ENCODE assay signal across 9 mouse cellular contexts in genomic region chr3:51417966-51418365, GRCm38 (mm10). TPM values are rescaled to one million over a fixed set of nuclear protein-coding genes. Genes with fewer than 3 reads are reported as not detected.
DNase-seq lines count a peak whose midpoint lies in the region; ATAC-seq and TF ChIP-seq lines count a peak whose summit lies in the region.
"Had no signal": no experiment of that assay in that cellular context is flagged by ENCODE, and none has a peak within 500 bp of the region (broad histone marks: within the 10 kb centered on the region; RNA-seq: fewer than 3 reads in every experiment).

No protein-coding gene starts in this region.

- no peak for DNase-seq in heart, postnatal 36 days
- no peak for DNase-seq in hindbrain, embryonic 10.5 days (ENCODE audit: low spot score)
- no peak for DNase-seq in midbrain, embryonic 10.5 days (ENCODE audit: low spot score)
- no peak for DNase-seq in adrenal gland, adult 8-10 months
- no peak for DNase-seq in ovary, postnatal 14 days (ENCODE audit: low spot score)
- no peak for DNase-seq in Muller cell, postnatal 12 days (ENCODE audit: inconsistent ontology term)

- no peak overlapping the region for H3K4me3 ChIP-seq in heart, embryonic 15.5 days
- H3K4me3 ChIP-seq in ES-Bruce4 (ENCODE audit: low read depth, low read length), result no peak overlapping the region
- peak overlapping the region; percentile 99 for H3K4me3 ChIP-seq in hindbrain, embryonic 10.5 days
- H3K4me3 ChIP-seq in midbrain, embryonic 10.5 days, result peak overlapping the region; percentile 94

- no peak overlapping the region for H3K27ac ChIP-seq in heart, embryonic 15.5 days
- no peak overlapping the region for H3K27ac ChIP-seq in ES-Bruce4 (ENCODE audit: insufficient read depth, low read length)
- no peak overlapping the region for H3K27ac ChIP-seq in hindbrain, embryonic 10.5 days
- no peak overlapping the region for H3K27ac ChIP-seq in midbrain, embryonic 10.5 days (replicated peaks)

- H3K9me3 ChIP-seq in heart, embryonic 15.5 days (replicated peaks), result no peaks in the 10 kb centered on the region
- H3K9me3 ChIP-seq in ES-Bruce4 (replicated peaks; ENCODE audit: control insufficient read depth, insufficient read depth, low read length, poor library complexity, severe bottlenecking), result no peaks in the 10 kb centered on the region
- H3K9me3 ChIP-seq in hindbrain, embryonic 10.5 days, result no peaks in the 10 kb centered on the region
- H3K9me3 ChIP-seq in midbrain, embryonic 10.5 days (replicated peaks), result no peaks in the 10 kb centered on the region

- intact Hi-C loops in heart, postnatal 36 days (cut with DNase I), result no loop called here

- H3K9ac ChIP-seq in heart, embryonic 15.5 days, result no peak overlapping the region
- peak overlapping the region; percentile 64 for H3K9ac ChIP-seq in ES-Bruce4 (ENCODE audit: low read depth, poor library complexity, severe bottlenecking)

- no peaks in the 10 kb centered on the region for H3K36me3 ChIP-seq in heart, embryonic 15.5 days
- H3K36me3 ChIP-seq in ES-Bruce4 (ENCODE audit: control insufficient read depth, insufficient read depth, low read length, poor library complexity, severe bottlenecking), result peaks cover 14% of the 10 kb centered on the region
- H3K36me3 ChIP-seq in hindbrain, embryonic 10.5 days, result peaks cover 29% of the 10 kb centered on the region
- H3K36me3 ChIP-seq in midbrain, embryonic 10.5 days, result peaks cover 31% of the 10 kb centered on the region

- TF ChIP-seq POLR2A in ES-Bruce4 (IDR thresholded peaks at IDR 0.05; ENCODE audit: insufficient read depth, low read length), result no peak

- H3K4me2 ChIP-seq in heart, embryonic 15.5 days, result peak overlapping the region; percentile 68; the same call in 1 of the 2 replicates

- no peak for TF ChIP-seq CTCF in ES-Bruce4 (IDR thresholded peaks at IDR 0.05; ENCODE audit: low read depth, low read length)

- WGBS in heart, embryonic 15.5 days, result 41% methylated on average over 2 of the region's 2 CpGs
- 87% methylated on average over 2 of the region's 2 CpGs for WGBS in hindbrain, embryonic 10.5 days
- WGBS in midbrain, embryonic 10.5 days, result 83% methylated on average over 2 of the region's 2 CpGs

- H3K27me3 ChIP-seq in heart, embryonic 15.5 days, result no peaks in the 10 kb centered on the region
- no peaks in the 10 kb centered on the region for H3K27me3 ChIP-seq in ES-Bruce4 (ENCODE audit: control insufficient read depth, insufficient read depth, low read length, poor library complexity, severe bottlenecking)
- no peaks in the 10 kb centered on the region for H3K27me3 ChIP-seq in hindbrain, embryonic 10.5 days (ENCODE audit: insufficient read depth, poor library complexity, severe bottlenecking)
- no peaks in the 10 kb centered on the region for H3K27me3 ChIP-seq in midbrain, embryonic 10.5 days (ENCODE audit: low read depth, poor library complexity, severe bottlenecking)

- ATAC-seq in heart, embryonic 15.5 days (replicated peaks; ENCODE audit: insufficient number of reproducible peaks, insufficient read depth, low FRiP score, low read depth), result no peak

- no peak for TF ChIP-seq EP300 in ES-Bruce4 (IDR thresholded peaks at IDR 0.05; ENCODE audit: insufficient read depth, low read depth, low read length)

- H3K4me1 ChIP-seq in heart, embryonic 15.5 days (replicated peaks), result peaks cover 27% of the 10 kb centered on the region
- H3K4me1 ChIP-seq in ES-Bruce4 (ENCODE audit: control insufficient read depth, insufficient read depth, low read length), result no peaks in the 10 kb centered on the region
- H3K4me1 ChIP-seq in hindbrain, embryonic 10.5 days (replicated peaks), result peaks cover 25% of the 10 kb centered on the region
- peaks cover 31% of the 10 kb centered on the region for H3K4me1 ChIP-seq in midbrain, embryonic 10.5 days

RNA-seq across cellular contexts. Expression of gene Naa15, which starts 3.0 kb away (rescaled TPM):
- polyA plus RNA-seq in heart, embryonic 15.5 days (2015; fragmentation: Nextera tagmentation; extraction: Ambion mirVana), result 36.5 and 42.5 TPM in 2 replicates
- 10 to 100 TPM; 42.8 to 48.4 TPM for total RNA-seq in heart, postnatal 36 days (2021)
- 173 and 197 TPM in 2 replicates for polyA plus RNA-seq in ES-Bruce4 (2011; ENCODE audit: insufficient read depth, insufficient read length, low read depth, missing spikeins)
- 53.2 and 64.6 TPM in 2 replicates for polyA plus RNA-seq in hindbrain, embryonic 10.5 days (2016; fragmentation: Nextera tagmentation; extraction: Ambion mirVana)
- polyA plus RNA-seq in midbrain, embryonic 10.5 days (2016; fragmentation: Nextera tagmentation; extraction: Ambion mirVana), result 58.8 and 63.4 TPM in 2 replicates
- 10 to 100 TPM; 53.1 to 65.3 (median 59.3) TPM for total RNA-seq in adrenal gland, adult 8-10 months (2022)

RNA-seq across cellular contexts. Expression of gene Ndufc1, which starts 9.2 kb away (rescaled TPM):
- polyA plus RNA-seq in heart, embryonic 15.5 days (2015; fragmentation: Nextera tagmentation; extraction: Ambion mirVana), result 1,150 and 1,902 TPM in 2 replicates
- 1,000 to 10,000 TPM; 1,613 to 1,736 TPM for total RNA-seq in heart, postnatal 36 days (2021)
- 194 and 196 TPM in 2 replicates for polyA plus RNA-seq in ES-Bruce4 (2011; ENCODE audit: insufficient read depth, insufficient read length, low read depth, missing spikeins)
- 675 and 776 TPM in 2 replicates for polyA plus RNA-seq in hindbrain, embryonic 10.5 days (2016; fragmentation: Nextera tagmentation; extraction: Ambion mirVana)
- polyA plus RNA-seq in midbrain, embryonic 10.5 days (2016; fragmentation: Nextera tagmentation; extraction: Ambion mirVana), result 688 and 718 TPM in 2 replicates
- total RNA-seq in adrenal gland, adult 8-10 months (2022), result 100 to 1,000 TPM; 425 to 852 (median 611) TPM

RNA-seq across cellular contexts. Expression of gene Mgarp, which starts 21.4 kb away (rescaled TPM):
- polyA plus RNA-seq in heart, embryonic 15.5 days (2015; fragmentation: Nextera tagmentation; extraction: Ambion mirVana), result 6.9 and 9.5 TPM in 2 replicates
- total RNA-seq in heart, postnatal 36 days (2021), result under 1 TPM in 1 of 2 experiments, not detected in 1; 0.33 TPM
- polyA plus RNA-seq in ES-Bruce4 (2011; ENCODE audit: insufficient read depth, insufficient read length, low read depth, missing spikeins), result 8.3 and 9.8 TPM in 2 replicates
- polyA plus RNA-seq in hindbrain, embryonic 10.5 days (2016; fragmentation: Nextera tagmentation; extraction: Ambion mirVana), result 7.5 and 11.8 TPM in 2 replicates
- 35.9 and 39.2 TPM in 2 replicates for polyA plus RNA-seq in midbrain, embryonic 10.5 days (2016; fragmentation: Nextera tagmentation; extraction: Ambion mirVana)
- 1,000 to 10,000 TPM in 3 of 4 experiments, 100 to 1,000 TPM in 1; 688 to 1,713 (median 1,219) TPM for total RNA-seq in adrenal gland, adult 8-10 months (2022)
- total RNA-seq: left cerebral cortex, postnatal 25 days had no signal

Comparison
In these comparisons a context has a peak if more than half of its experiments do, and no peak if none do; other contexts are left out.
1. H3K4me3 ChIP-seq: peak in hindbrain, embryonic 10.5 days (single experiment) and midbrain, embryonic 10.5 days (single experiment); none in heart, embryonic 15.5 days (single experiment) and ES-Bruce4 (single experiment).